11 mouse cellular contexts compared by ENCODE assay signal in genomic region chr4:57953796-57954195, GRCm38 (mm10). TPM values are rescaled to one million over a fixed set of nuclear protein-coding genes. Genes with fewer than 3 reads are reported as not detected.
DNase-seq lines count a peak whose midpoint lies in the region; ATAC-seq and TF ChIP-seq lines count a peak whose summit lies in the region.
"Had no signal": no experiment of that assay in that cellular context is flagged by ENCODE, and none has a peak within 500 bp of the region (broad histone marks: within the 10 kb centered on the region; RNA-seq: fewer than 3 reads in every experiment).

No protein-coding gene starts in this region.

- no peaks in the 10 kb centered on the region for H3K27me3 ChIP-seq in lung, embryonic 14.5 days (ENCODE audit: insufficient read depth, low read length)
- no peaks in the 10 kb centered on the region for H3K27me3 ChIP-seq in kidney, postnatal 0 days (ENCODE audit: insufficient read depth, low read length)
- no peaks in the 10 kb centered on the region for H3K27me3 ChIP-seq in small intestine, adult 2 months (ENCODE audit: control insufficient read depth, insufficient read depth, low read length)

- H3K9me3 ChIP-seq in lung, embryonic 14.5 days (ENCODE audit: low read depth, low read length), result no peaks in the 10 kb centered on the region
- H3K9me3 ChIP-seq in kidney, postnatal 0 days (replicated peaks; ENCODE audit: low read length), result no peaks in the 10 kb centered on the region

- TF ChIP-seq CTCF in lung, embryonic 14.5 days (IDR thresholded peaks at IDR 0.05; ENCODE audit: low read depth), result no peak
- TF ChIP-seq CTCF in embryonic fibroblast, embryonic 13.5 days (IDR thresholded peaks at IDR 0.05; ENCODE audit: borderline replicate concordance, insufficient read depth, low read length), result no peak
- TF ChIP-seq CTCF in kidney, postnatal 0 days (IDR thresholded peaks at IDR 0.05; ENCODE audit: low read depth), result no peak
- no peak for TF ChIP-seq CTCF in small intestine, adult 2 months (IDR thresholded peaks at IDR 0.05; ENCODE audit: extremely low read depth, insufficient read length, insufficient replicate concordance, low read depth, low read length)

- ATAC-seq in lung, embryonic 14.5 days (ENCODE audit: insufficient read depth), result no peak
- ATAC-seq in kidney, postnatal 0 days (replicated peaks; ENCODE audit: low FRiP score, low read depth), result no peak
- ATAC-seq in CD4-positive, CD25-positive, alpha-beta regulatory T cell, adult 4 months, result no peak

- peaks cover 14% of the 10 kb centered on the region for H3K4me1 ChIP-seq in lung, embryonic 14.5 days (ENCODE audit: insufficient read depth)
- H3K4me1 ChIP-seq in embryonic fibroblast, embryonic 13.5 days (ENCODE audit: control insufficient read depth, insufficient read depth, low read length), result peaks cover 15% of the 10 kb centered on the region
- peaks cover 14% of the 10 kb centered on the region for H3K4me1 ChIP-seq in kidney, postnatal 0 days (replicated peaks; ENCODE audit: insufficient read depth, low read length)
- H3K4me1 ChIP-seq in small intestine, adult 2 months (ENCODE audit: control insufficient read depth, insufficient read depth, insufficient read length, low read length), result peaks cover 25% of the 10 kb centered on the region; the same call in 1 of the 2 replicates

- DNase-seq in lung, embryonic 14.5 days, result no peak
- no peak for DNase-seq in lung, postnatal 36 days
- no peak for DNase-seq in kidney, postnatal 0 days (ENCODE audit: low spot score)
- no peak for DNase-seq in adrenal gland, adult 18-20 months (ENCODE audit: low spot score in 2 of 2)
- DNase-seq: right cerebral cortex, adult 18-20 months had no signal

- H3K27ac ChIP-seq in lung, embryonic 14.5 days (ENCODE audit: low read depth), result no peak overlapping the region
- no peak overlapping the region for H3K27ac ChIP-seq in embryonic fibroblast, embryonic 13.5 days (ENCODE audit: insufficient read depth, low read length)
- H3K27ac ChIP-seq in kidney, postnatal 0 days, result no peak overlapping the region
- H3K27ac ChIP-seq in small intestine, adult 2 months (ENCODE audit: insufficient read depth, low read depth, low read length), result peak overlapping the region; percentile 94

- no peak for TF ChIP-seq POLR2A in embryonic fibroblast, embryonic 13.5 days (IDR thresholded peaks at IDR 0.05; ENCODE audit: low read depth, low read length)
- no peak for TF ChIP-seq POLR2A in small intestine, adult 2 months (IDR thresholded peaks at IDR 0.05; ENCODE audit: low read depth, low read length)

- H3K4me3 ChIP-seq in lung, embryonic 14.5 days (ENCODE audit: low read depth, low read length), result no peak overlapping the region
- peak overlapping the region; percentile 82 for H3K4me3 ChIP-seq in embryonic fibroblast, embryonic 13.5 days (ENCODE audit: insufficient read depth, low read length)
- no peak overlapping the region for H3K4me3 ChIP-seq in kidney, postnatal 0 days (replicated peaks; ENCODE audit: low read depth, low read length)
- H3K4me3 ChIP-seq in small intestine, adult 2 months (ENCODE audit: low read depth, low read length), result peak overlapping the region; percentile 59

- H3K36me3 ChIP-seq in lung, embryonic 14.5 days (ENCODE audit: insufficient read depth), result peaks cover 34% of the 10 kb centered on the region
- H3K36me3 ChIP-seq in kidney, postnatal 0 days (ENCODE audit: insufficient read depth, low read length), result peaks cover 27% of the 10 kb centered on the region
- peaks cover 31% of the 10 kb centered on the region for H3K36me3 ChIP-seq in small intestine, adult 2 months (ENCODE audit: control insufficient read depth, insufficient read depth, low read length)

- 90% methylated on average over 7 of the region's 7 CpGs for WGBS in lung, embryonic 14.5 days
- WGBS in kidney, postnatal 0 days, result 73% methylated on average over 7 of the region's 7 CpGs
- 32% methylated on average over 7 of the region's 7 CpGs for WGBS in small intestine, adult 2 months

- H3K9ac ChIP-seq in lung, embryonic 14.5 days, result no peak overlapping the region
- H3K9ac ChIP-seq in kidney, postnatal 0 days (ENCODE audit: low read depth, low read length), result no peak overlapping the region

- peak overlapping the region; percentile 79 for H3K4me2 ChIP-seq in lung, embryonic 14.5 days
- peak overlapping the region; percentile 72; the same call in 1 of the 2 replicates for H3K4me2 ChIP-seq in kidney, postnatal 0 days (ENCODE audit: low read length)

RNA-seq across cellular contexts. Expression of gene Txn1, which starts 2.4 kb away (rescaled TPM):
- 472 and 487 TPM in 2 replicates for polyA plus RNA-seq in lung, embryonic 14.5 days (2014; fragmentation: Nextera tagmentation; extraction: Ambion mirVana)
- polyA plus RNA-seq in embryonic fibroblast, embryonic 13.5 days (2011; ENCODE audit: insufficient read length, low read depth, missing spikeins), result 295 and 311 TPM in 2 replicates
- polyA plus RNA-seq in kidney, postnatal 0 days (2015; fragmentation: Nextera tagmentation; extraction: Ambion mirVana), result 483 and 497 TPM in 2 replicates
- 67.4 and 181 TPM in 2 replicates for polyA plus RNA-seq in small intestine, adult 2 months (2012; rRNA removed)
- polyA plus RNA-seq in CD4-positive, CD25-positive, alpha-beta regulatory T cell, adult 4 months (2017; shearing (Covaris generic)), result 100 to 1,000 TPM in 1 of 2 experiments, 10 to 100 TPM in 1; 96.6 to 129 TPM
- total RNA-seq in adrenal gland, adult 18-20 months (2021), result 100 to 1,000 TPM; 260 to 272 TPM

RNA-seq across cellular contexts. Expression of gene D630039A03Rik, which starts 37.7 kb away (rescaled TPM):
- 2.2 and 2.3 TPM in 2 replicates for polyA plus RNA-seq in lung, embryonic 14.5 days (2014; fragmentation: Nextera tagmentation; extraction: Ambion mirVana)
- polyA plus RNA-seq in embryonic fibroblast, embryonic 13.5 days (2011; ENCODE audit: insufficient read length, low read depth, missing spikeins), result not detected in 2 replicates
- polyA plus RNA-seq in kidney, postnatal 0 days (2015; fragmentation: Nextera tagmentation; extraction: Ambion mirVana), result 2.3 and 2.7 TPM in 2 replicates
- polyA plus RNA-seq in small intestine, adult 2 months (2012; rRNA removed), result 3.2 and 13.4 TPM in 2 replicates
- 10 to 100 TPM in 1 of 2 experiments, 1 to 10 TPM in 1; 9.2 to 13.9 TPM for polyA plus RNA-seq in CD4-positive, CD25-positive, alpha-beta regulatory T cell, adult 4 months (2017; shearing (Covaris generic))
- 10 to 100 TPM in 1 of 2 experiments, 1 to 10 TPM in 1; 9.7 to 14.0 TPM for total RNA-seq in adrenal gland, adult 18-20 months (2021)
- total RNA-seq: granulocyte monocyte progenitor cell, adult 5-6 weeks; megakaryocyte progenitor cell, adult 5-6 weeks had no signal

RNA-seq across cellular contexts. Expression of gene Txndc8, which starts 55.1 kb away (rescaled TPM):
- polyA plus RNA-seq in lung, embryonic 14.5 days (2014; fragmentation: Nextera tagmentation; extraction: Ambion mirVana), result not detected in 2 replicates
- not detected in 2 replicates for polyA plus RNA-seq in embryonic fibroblast, embryonic 13.5 days (2011; ENCODE audit: insufficient read length, low read depth, missing spikeins)
- polyA plus RNA-seq in kidney, postnatal 0 days (2015; fragmentation: Nextera tagmentation; extraction: Ambion mirVana), result not detected in 2 replicates
- not detected in 2 replicates for polyA plus RNA-seq in small intestine, adult 2 months (2012; rRNA removed)
- polyA plus RNA-seq in CD4-positive, CD25-positive, alpha-beta regulatory T cell, adult 4 months (2017; shearing (Covaris generic)), result not detected
- total RNA-seq in adrenal gland, adult 18-20 months (2021), result not detected
- total RNA-seq: granulocyte monocyte progenitor cell, adult 5-6 weeks; layer of hippocampus, postnatal 10 days; megakaryocyte progenitor cell, adult 5-6 weeks had no signal

Comparison
In these comparisons a context has a peak if more than half of its experiments do, and no peak if none do; other contexts are left out.
1. H3K4me3 ChIP-seq: peak in embryonic fibroblast, embryonic 13.5 days (single experiment) and small intestine, adult 2 months (single experiment); none in lung, embryonic 14.5 days (single experiment) and kidney, postnatal 0 days (single experiment).